Mouse (Mus musculus): ENCODE data around the gene Oxct2b.
"Not testable (repeated sequence)": the region's sequence is repeated elsewhere in the genome, so short reads cannot be mapped to it uniquely, and the experiment has no call there.

The Oxct2b gene

GRCm38 (mm10) chr4:123112216-123112764, 3.8 kb upstream of the Oxct2b start:
- no peak for DNase-seq (ENCODE audit: low spot score in 2 of 2)

GRCm38 (mm10) chr4:123114651-123115050, 1.4 kb upstream of the Oxct2b start:
- DNase-seq (ENCODE audit: low spot score in 2 of 2), result not testable (repeated sequence)

- not testable (repeated sequence) for DNase-seq (ENCODE audit: low spot score in 2 of 2)
Measured at GRCm38 (mm10) chr4:123116640-123117039, 574 bp downstream of the Oxct2b start.

GRCm38 (mm10) chr4:123121286-123121685, 5.2 kb downstream of the Oxct2b start:
- no peak for DNase-seq (ENCODE audit: low spot score in 2 of 2)

GRCm38 (mm10) chr4:123126626-123127025, 10.6 kb downstream of the Oxct2b start:
- no peak for DNase-seq (ENCODE audit: low spot score in 2 of 2)

GRCm38 (mm10) chr4:123127051-123127450, 11.0 kb downstream of the Oxct2b start:
- no peak for DNase-seq (ENCODE audit: low spot score in 2 of 2)

GRCm38 (mm10) chr4:123137551-123137950, 21.5 kb downstream of the Oxct2b start:
- DNase-seq (ENCODE audit: low spot score in 2 of 2), result no peak

- peak; percentile 40 to 80 for DNase-seq (ENCODE audit: low spot score in 2 of 2)
Measured at GRCm38 (mm10) chr4:123139513-123140154, 23.6 kb downstream of the Oxct2b start, which contains the start of gene Ppie. Gene Ppie (minus strand): TSS chr4:123139951.

- no peak for DNase-seq (ENCODE audit: low spot score in 2 of 2)
Measured at GRCm38 (mm10) chr4:123147446-123148150, 31.5 kb downstream of the Oxct2b start.

- no peak for DNase-seq (ENCODE audit: low spot score in 2 of 2)
Measured at GRCm38 (mm10) chr4:123152003-123152402, 35.9 kb downstream of the Oxct2b start.

- no peak for DNase-seq (ENCODE audit: low spot score in 2 of 2)
Measured at GRCm38 (mm10) chr4:123152976-123153375, 36.9 kb downstream of the Oxct2b start.

- DNase-seq (ENCODE audit: low spot score in 2 of 2), result no peak
Measured at GRCm38 (mm10) chr4:123155004-123155403, 38.9 kb downstream of the Oxct2b start.

GRCm38 (mm10) chr4:123155427-123155826, 39.4 kb downstream of the Oxct2b start:
- DNase-seq (ENCODE audit: low spot score in 2 of 2), result no peak

GRCm38 (mm10) chr4:123155840-123156239, 39.8 kb downstream of the Oxct2b start:
- no peak for DNase-seq (ENCODE audit: low spot score in 2 of 2)

GRCm38 (mm10) chr4:123160571-123160970, 44.5 kb downstream of the Oxct2b start:
- no peak for DNase-seq (ENCODE audit: low spot score in 2 of 2)

- DNase-seq (ENCODE audit: low spot score in 2 of 2), result not testable (repeated sequence)
Measured at GRCm38 (mm10) chr4:123161251-123161650, 45.2 kb downstream of the Oxct2b start.

GRCm38 (mm10) chr4:123162305-123162917, 46.3 kb downstream of the Oxct2b start:
- DNase-seq (ENCODE audit: low spot score in 2 of 2), result no peak

GRCm38 (mm10) chr4:123164157-123164556, 48.1 kb downstream of the Oxct2b start:
- DNase-seq (ENCODE audit: low spot score in 2 of 2), result no peak
